Mouse (Mus musculus) thymus, adult 2 months (tissue): ENCODE results near the gene Exoc6b.

Experiments used
- CTCF ChIP-seq: fragments of 200-500 bp; IDR thresholded peaks from 2 replicates; pipeline ENCODE4 v1.5.1; 2012; ENCODE audit warnings: mild to moderate bottlenecking, control low read depth, low read length, moderate library complexity, borderline replicate concordance; ENCODE audit not compliant: control insufficient read depth, poor library complexity, insufficient read depth; ENCODE audit errors: extremely low read depth
- POLR2A ChIP-seq: fragments of 200-500 bp; IDR thresholded peaks from 2 replicates; pipeline ENCODE4 v1.6.1; 2012; ENCODE audit warnings: mild to moderate bottlenecking, low read length, control low read depth, moderate library complexity; ENCODE audit not compliant: control insufficient read depth, poor library complexity, insufficient read depth; ENCODE audit errors: extremely low read depth

DNA sequence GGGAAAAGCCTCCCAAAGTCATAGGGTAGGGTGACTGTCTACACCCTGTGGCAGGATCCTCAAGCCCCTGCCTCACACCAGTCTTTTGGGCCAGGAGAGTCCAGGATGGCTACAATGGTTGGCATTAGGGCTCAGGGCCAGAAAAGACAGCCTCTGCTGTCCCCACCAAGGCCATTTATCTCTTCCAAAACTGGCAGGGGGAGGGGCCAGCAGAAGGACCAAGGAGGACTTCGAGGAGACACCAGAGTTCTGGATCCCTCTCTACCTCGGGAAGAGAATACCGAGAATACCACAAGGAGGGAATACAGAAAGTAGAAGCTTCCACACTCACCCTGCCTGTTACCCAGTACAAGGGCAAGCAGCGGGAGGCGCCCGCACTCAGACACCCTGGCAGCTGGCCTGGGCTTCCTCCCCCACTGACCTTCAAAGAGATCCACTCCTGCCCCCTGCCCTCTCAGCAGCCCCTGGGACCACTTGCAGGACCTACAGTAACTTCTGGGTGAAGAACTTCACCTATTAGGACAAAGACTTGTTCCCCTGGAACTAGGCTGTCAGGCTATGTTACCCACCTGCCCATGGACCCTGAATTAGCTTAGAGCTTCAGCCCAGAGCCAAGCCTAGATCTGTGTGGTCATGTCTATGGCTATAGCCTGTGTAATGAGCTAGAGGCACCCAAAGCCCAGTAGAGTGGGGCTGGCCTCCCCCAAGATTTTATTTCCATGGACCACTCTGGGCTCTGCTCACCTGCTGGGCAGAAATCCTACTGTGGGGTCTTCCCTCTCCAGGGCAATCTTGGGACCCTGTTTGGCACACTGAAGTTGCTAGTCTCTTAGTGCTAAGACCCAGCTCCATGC, 488.1 kb downstream of the Exoc6b start:
- TF ChIP-seq CTCF: no peak
- no peak for TF ChIP-seq POLR2A
